Mouse (Mus musculus) CH12.LX (cell line): ENCODE data around the gene Zhx3.

Source experiments
- MAZ ChIP-seq: IDR thresholded peaks from 2 replicates; pipeline ENCODE4 v1.6.1; 2012; ENCODE audit warnings: low read depth, mild to moderate bottlenecking, inconsistent platforms, low read length, improper control_type of control experiment, moderate library complexity
- MXI1 ChIP-seq: IDR thresholded peaks from 2 replicates; pipeline ENCODE4 v1.6.1; 2011; ENCODE audit warnings: mild to moderate bottlenecking, low read depth, low read length, improper control_type of control experiment
- RCOR1 ChIP-seq: conservative IDR thresholded peaks from 2 replicates; pipeline ENCODE4 v1.6.1; 2012; ENCODE audit warnings: low read depth, mild to moderate bottlenecking, inconsistent platforms, low read length, improper control_type of control experiment
- USF2 ChIP-seq: conservative IDR thresholded peaks from 2 replicates; pipeline ENCODE4 v1.6.1; 2011; ENCODE audit warnings: low read depth, low read length, improper control_type of control experiment

- TF ChIP-seq MAZ (0 out of 2 replicates have a peak, but pooled peaks have one; percentile 46), USF2 (no peak), MXI1 (no peak; the same call in 1 of the 2 replicates), RCOR1 (no peak)
Measured at GRCm38 (mm10) chr2:160731117-160731838, 141.5 kb downstream of the Zhx3 start, which contains the start of gene Plcg1.
